Mouse (Mus musculus) cortical plate, adult 2 months (tissue): ENCODE measurements at regions not wholly inside any gene's neighbourhood (a gene's known extent, or its start where the extent isn't known, plus 50 kb on each side); places are given as distances from the start of the nearest gene placed in this dataset.

Source experiments
- CTCF ChIP-seq: fragments of 200-500 bp; IDR thresholded peaks from 2 replicates; pipeline ENCODE4 v1.5.1; 2011; ENCODE audit warnings: mild to moderate bottlenecking, control low read depth, low read length; ENCODE audit not compliant: insufficient read depth; ENCODE audit errors: extremely low read depth
- POLR2A ChIP-seq: fragments of 200-500 bp; IDR thresholded peaks from 2 replicates; pipeline ENCODE4 v1.6.1; 2011; ENCODE audit warnings: mild to moderate bottlenecking, low read length, control low read depth; ENCODE audit not compliant: insufficient read depth; ENCODE audit errors: extremely low read depth

DNA sequence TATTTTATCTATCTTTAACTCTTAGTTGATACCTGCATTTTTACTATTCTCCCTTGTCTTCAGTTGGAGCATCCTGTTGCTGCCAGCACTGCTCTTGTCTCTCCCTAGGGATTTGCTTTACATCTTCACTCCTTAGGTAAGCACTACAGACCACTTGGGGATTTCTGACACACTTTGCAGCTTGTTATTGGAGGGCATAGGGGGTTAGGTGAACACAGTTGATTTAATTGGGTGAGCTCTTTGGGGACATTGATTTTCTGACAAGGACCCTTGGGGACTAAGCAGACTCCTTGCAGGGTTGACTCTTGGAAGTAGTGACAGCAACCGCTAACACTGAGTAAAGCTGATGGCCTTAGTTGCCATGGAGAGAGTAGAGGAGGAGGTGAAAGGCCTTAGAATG, 309.0 kb upstream of the Tram1l1 start:
- TF ChIP-seq CTCF (no peak), POLR2A (no peak)
